In the genomic region with DNA sequence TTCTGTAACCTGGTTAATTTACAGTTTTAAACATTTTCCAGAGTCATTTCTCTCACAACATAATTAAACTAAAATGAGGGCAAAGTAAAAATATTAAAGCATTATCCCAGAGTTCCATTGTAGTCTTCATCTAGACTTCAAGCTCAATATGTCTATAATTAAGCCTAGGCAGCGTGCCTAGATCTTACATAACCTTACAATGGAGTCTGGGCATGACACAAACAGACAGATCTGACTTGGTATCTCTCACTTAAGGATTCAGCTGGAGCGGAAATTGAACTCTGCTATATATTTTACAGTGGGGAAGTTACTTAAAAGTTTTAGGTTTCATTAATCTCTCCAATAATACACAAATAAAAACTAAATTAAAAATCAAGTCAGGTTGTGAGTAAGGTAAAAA, we compare ENCODE assay signal across 15 mouse cellular contexts. TPM values are rescaled to one million over a fixed set of nuclear protein-coding genes. Genes with fewer than 3 reads are reported as not detected.
"Had no signal": no experiment of that assay in that cellular context is flagged by ENCODE, and none has a peak within 500 bp of the region (broad histone marks: within the 10 kb centered on the region; RNA-seq: fewer than 3 reads in every experiment).

No protein-coding gene starts in this region.

- H3K36me3 ChIP-seq: liver, embryonic 13.5 days; stomach, embryonic 15.5 days had no signal

- H3K9ac ChIP-seq: liver, embryonic 13.5 days; stomach, embryonic 15.5 days had no signal

- DNase-seq: kidney, adult 2 months; kidney, postnatal 25 days; liver, embryonic 13.5 days; lung, adult 2 months; lung, postnatal 14 days; lung, postnatal 4 days; midbrain, embryonic 14.5 days; thymus, adult 18-20 months; thymus, postnatal 36 days had no signal

- H3K4me1 ChIP-seq: liver, embryonic 13.5 days; stomach, embryonic 15.5 days had no signal

- H3K27me3 ChIP-seq: liver, embryonic 13.5 days; stomach, embryonic 15.5 days had no signal

- H3K4me3 ChIP-seq: liver, embryonic 13.5 days; stomach, embryonic 15.5 days had no signal

- H3K27ac ChIP-seq: kidney, postnatal 0 days; liver, embryonic 13.5 days; stomach, embryonic 15.5 days had no signal

RNA-seq across cellular contexts. Expression of a gene that starts 54.9 kb away (rescaled TPM):
- total RNA-seq: liver, adult 2 months; megakaryocyte progenitor cell, adult 5-6 weeks; megakaryocyte-erythroid progenitor cell, adult 5-6 weeks had no signal
- polyA plus RNA-seq: liver, adult 2 months; liver, embryonic 16.5 days had no signal
